Mouse (Mus musculus): ENCODE measurements at regions not wholly inside any gene's neighbourhood (a gene's known extent, or its start where the extent isn't known, plus 50 kb on each side); places are given as distances from the start of the nearest gene placed in this dataset.
"Not testable (repeated sequence)": the region's sequence is repeated elsewhere in the genome, so short reads cannot be mapped to it uniquely, and the experiment has no call there.

GRCm38 (mm10) chr10:23671494-23671893 is 115.6 kb downstream of the Rps12 start:
- Histone ChIP-seq H3K4me3 (ENCODE audit: low read depth, low read length) (no peak overlapping the region), H3K36me3 (ENCODE audit: control insufficient read depth, insufficient read depth, low read length) (no peaks in the 10 kb centered on the region), H3K9me3 (ENCODE audit: control insufficient read depth, low read length) (no peaks in the 10 kb centered on the region), H3K4me1 (replicated peaks; ENCODE audit: control insufficient read depth, insufficient read depth, low read length) (peaks cover 12% of the 10 kb centered on the region; the same call in 1 of the 2 replicates), H3K27ac (ENCODE audit: low read depth, low read length) (no peak overlapping the region), H3K27me3 (ENCODE audit: control insufficient read depth, insufficient read depth, low read length) (no peaks in the 10 kb centered on the region), H3K9ac (ENCODE audit: low read length) (no peak overlapping the region), H3K4me2 (ENCODE audit: low read depth, low read length, severe bottlenecking) (no peak overlapping the region)
- ATAC-seq (replicated peaks; ENCODE audit: low FRiP score): no peak
- WGBS: 29% methylated on average over 8 of the region's 8 CpGs
- peak; percentile 71 for DNase-seq (ENCODE audit: low spot score)

- not testable (repeated sequence) for H3K9ac ChIP-seq (ENCODE audit: low read length); H3K27ac ChIP-seq (ENCODE audit: low read depth, low read length); H3K4me2 ChIP-seq (ENCODE audit: low read depth, low read length, severe bottlenecking); H3K4me3 ChIP-seq (ENCODE audit: low read depth, low read length); H3K27me3 ChIP-seq (ENCODE audit: control insufficient read depth, insufficient read depth, low read length); DNase-seq (ENCODE audit: low spot score); H3K4me1 ChIP-seq (replicated peaks; ENCODE audit: control insufficient read depth, insufficient read depth, low read length); ATAC-seq (replicated peaks; ENCODE audit: low FRiP score); H3K36me3 ChIP-seq (ENCODE audit: control insufficient read depth, insufficient read depth, low read length); H3K9me3 ChIP-seq (ENCODE audit: control insufficient read depth, low read length)
- 92% methylated on average over 8 of the region's 8 CpGs for WGBS
Measured at GRCm38 (mm10) chr10:23665916-23666315, 121.2 kb downstream of the Rps12 start.

- Histone ChIP-seq H3K27ac (ENCODE audit: low read depth, low read length) (no peak overlapping the region), H3K4me2 (ENCODE audit: low read depth, low read length, severe bottlenecking) (no peak overlapping the region), H3K9me3 (ENCODE audit: control insufficient read depth, low read length) (no peaks in the 10 kb centered on the region), H3K4me3 (ENCODE audit: low read depth, low read length) (no peak overlapping the region), H3K4me1 (replicated peaks; ENCODE audit: control insufficient read depth, insufficient read depth, low read length) (no peaks in the 10 kb centered on the region), H3K9ac (ENCODE audit: low read length) (no peak overlapping the region), H3K36me3 (ENCODE audit: control insufficient read depth, insufficient read depth, low read length) (no peaks in the 10 kb centered on the region), H3K27me3 (ENCODE audit: control insufficient read depth, insufficient read depth, low read length) (no peaks in the 10 kb centered on the region)
- WGBS: 89% methylated on average over 4 of the region's 4 CpGs
- ATAC-seq (replicated peaks; ENCODE audit: low FRiP score): no peak
- DNase-seq (ENCODE audit: low spot score): peak; percentile 33
Measured at GRCm38 (mm10) chr10:23626201-23626600, 160.9 kb downstream of the Rps12 start.

- no peaks in the 10 kb centered on the region for H3K27me3 ChIP-seq (ENCODE audit: control insufficient read depth, insufficient read depth, low read length)
- H3K4me1 ChIP-seq (replicated peaks; ENCODE audit: control insufficient read depth, insufficient read depth, low read length): no peaks in the 10 kb centered on the region; the same call in 1 of the 2 replicates
- ATAC-seq (replicated peaks; ENCODE audit: low FRiP score) (no peak), DNase-seq (ENCODE audit: low spot score) (no peak)
- no peak overlapping the region for H3K4me2 ChIP-seq (ENCODE audit: low read depth, low read length, severe bottlenecking)
- WGBS: 90% methylated on average over 2 of the region's 2 CpGs
- no peak overlapping the region for H3K4me3 ChIP-seq (ENCODE audit: low read depth, low read length)
- H3K27ac ChIP-seq (ENCODE audit: low read depth, low read length): no peak overlapping the region
- no peaks in the 10 kb centered on the region for H3K9me3 ChIP-seq (ENCODE audit: control insufficient read depth, low read length)
- H3K9ac ChIP-seq (ENCODE audit: low read length): no peak overlapping the region
- no peaks in the 10 kb centered on the region for H3K36me3 ChIP-seq (ENCODE audit: control insufficient read depth, insufficient read depth, low read length)
Measured at GRCm38 (mm10) chr10:23612030-23612429, 175.0 kb downstream of the Rps12 start.

- H3K27me3 ChIP-seq (ENCODE audit: control insufficient read depth, insufficient read depth, low read length): no peaks in the 10 kb centered on the region
- H3K9me3 ChIP-seq (ENCODE audit: control insufficient read depth, low read length): no peaks in the 10 kb centered on the region
- no peak overlapping the region for H3K4me2 ChIP-seq (ENCODE audit: low read depth, low read length, severe bottlenecking)
- no peak overlapping the region for H3K27ac ChIP-seq (ENCODE audit: low read depth, low read length)
- H3K36me3 ChIP-seq (ENCODE audit: control insufficient read depth, insufficient read depth, low read length): no peaks in the 10 kb centered on the region
- 43% methylated on average over 9 of the region's 9 CpGs for WGBS
- H3K9ac ChIP-seq (ENCODE audit: low read length): no peak overlapping the region
- ATAC-seq (replicated peaks; ENCODE audit: low FRiP score): peak; percentile 30; the same call in 1 of the 2 replicates
- DNase-seq (ENCODE audit: low spot score): peak; percentile 84
- no peak overlapping the region for H3K4me3 ChIP-seq (ENCODE audit: low read depth, low read length)
- H3K4me1 ChIP-seq (replicated peaks; ENCODE audit: control insufficient read depth, insufficient read depth, low read length): no peaks in the 10 kb centered on the region; the same call in 1 of the 2 replicates
Measured at GRCm38 (mm10) chr10:23611183-23611582, 175.9 kb downstream of the Rps12 start.

- Histone ChIP-seq H3K27me3 (ENCODE audit: control insufficient read depth, insufficient read depth, low read length) (no peaks in the 10 kb centered on the region), H3K36me3 (ENCODE audit: control insufficient read depth, insufficient read depth, low read length) (no peaks in the 10 kb centered on the region), H3K4me1 (replicated peaks; ENCODE audit: control insufficient read depth, insufficient read depth, low read length) (no peaks in the 10 kb centered on the region; the same call in 1 of the 2 replicates), H3K9ac (ENCODE audit: low read length) (no peak overlapping the region), H3K27ac (ENCODE audit: low read depth, low read length) (no peak overlapping the region), H3K4me2 (ENCODE audit: low read depth, low read length, severe bottlenecking) (no peak overlapping the region), H3K9me3 (ENCODE audit: control insufficient read depth, low read length) (no peaks in the 10 kb centered on the region), H3K4me3 (ENCODE audit: low read depth, low read length) (no peak overlapping the region)
- DNase-seq (ENCODE audit: low spot score) (no peak), ATAC-seq (replicated peaks; ENCODE audit: low FRiP score) (no peak)
- 93% methylated on average over 6 of the region's 6 CpGs for WGBS
Measured at GRCm38 (mm10) chr10:23610485-23610884, 176.6 kb downstream of the Rps12 start.

GRCm38 (mm10) chr10:23610046-23610445 is 177.0 kb downstream of the Rps12 start:
- ATAC-seq (replicated peaks; ENCODE audit: low FRiP score) (no peak), DNase-seq (ENCODE audit: low spot score) (no peak)
- Histone ChIP-seq H3K9me3 (ENCODE audit: control insufficient read depth, low read length) (no peaks in the 10 kb centered on the region), H3K4me1 (replicated peaks; ENCODE audit: control insufficient read depth, insufficient read depth, low read length) (no peaks in the 10 kb centered on the region; the same call in 1 of the 2 replicates), H3K36me3 (ENCODE audit: control insufficient read depth, insufficient read depth, low read length) (no peaks in the 10 kb centered on the region), H3K9ac (ENCODE audit: low read length) (no peak overlapping the region), H3K4me2 (ENCODE audit: low read depth, low read length, severe bottlenecking) (no peak overlapping the region), H3K4me3 (ENCODE audit: low read depth, low read length) (no peak overlapping the region), H3K27me3 (ENCODE audit: control insufficient read depth, insufficient read depth, low read length) (no peaks in the 10 kb centered on the region), H3K27ac (ENCODE audit: low read depth, low read length) (no peak overlapping the region)
- WGBS: 82% methylated on average over 3 of the region's 3 CpGs

GRCm38 (mm10) chr10:23609270-23609914 is 177.7 kb downstream of the Rps12 start:
- Histone ChIP-seq H3K27me3 (ENCODE audit: control insufficient read depth, insufficient read depth, low read length) (no peaks in the 10 kb centered on the region), H3K4me3 (ENCODE audit: low read depth, low read length) (no peak overlapping the region), H3K9ac (ENCODE audit: low read length) (no peak overlapping the region), H3K27ac (ENCODE audit: low read depth, low read length) (no peak overlapping the region), H3K4me2 (ENCODE audit: low read depth, low read length, severe bottlenecking) (no peak overlapping the region), H3K4me1 (replicated peaks; ENCODE audit: control insufficient read depth, insufficient read depth, low read length) (no peaks in the 10 kb centered on the region; the same call in 1 of the 2 replicates), H3K36me3 (ENCODE audit: control insufficient read depth, insufficient read depth, low read length) (no peaks in the 10 kb centered on the region), H3K9me3 (ENCODE audit: control insufficient read depth, low read length) (no peaks in the 10 kb centered on the region)
- ATAC-seq (replicated peaks; ENCODE audit: low FRiP score): no peak
- WGBS: 72% methylated on average over 18 of the region's 18 CpGs
- no peak for DNase-seq (ENCODE audit: low spot score)

GRCm38 (mm10) chr10:23600701-23601100 is 186.4 kb downstream of the Rps12 start:
- DNase-seq (ENCODE audit: low spot score): no peak
- WGBS: 18% methylated on average over 5 of the region's 5 CpGs

More at GRCm38 (mm10) chr10:23600701-23601100, 186.4 kb downstream of the Rps12 start:
- Histone ChIP-seq H3K4me1 (replicated peaks; ENCODE audit: control insufficient read depth, insufficient read depth, low read length) (no peaks in the 10 kb centered on the region), H3K27ac (ENCODE audit: low read depth, low read length) (no peak overlapping the region), H3K9ac (ENCODE audit: low read length) (no peak overlapping the region), H3K27me3 (ENCODE audit: control insufficient read depth, insufficient read depth, low read length) (no peaks in the 10 kb centered on the region), H3K36me3 (ENCODE audit: control insufficient read depth, insufficient read depth, low read length) (no peaks in the 10 kb centered on the region), H3K4me2 (ENCODE audit: low read depth, low read length, severe bottlenecking) (no peak overlapping the region), H3K4me3 (ENCODE audit: low read depth, low read length) (no peak overlapping the region), H3K9me3 (ENCODE audit: control insufficient read depth, low read length) (no peaks in the 10 kb centered on the region)
- no peak; the same call in 1 of the 2 replicates for ATAC-seq (replicated peaks; ENCODE audit: low FRiP score)
